Comparison of ENCODE assay signal across 8 mouse cellular contexts in the genomic region with DNA sequence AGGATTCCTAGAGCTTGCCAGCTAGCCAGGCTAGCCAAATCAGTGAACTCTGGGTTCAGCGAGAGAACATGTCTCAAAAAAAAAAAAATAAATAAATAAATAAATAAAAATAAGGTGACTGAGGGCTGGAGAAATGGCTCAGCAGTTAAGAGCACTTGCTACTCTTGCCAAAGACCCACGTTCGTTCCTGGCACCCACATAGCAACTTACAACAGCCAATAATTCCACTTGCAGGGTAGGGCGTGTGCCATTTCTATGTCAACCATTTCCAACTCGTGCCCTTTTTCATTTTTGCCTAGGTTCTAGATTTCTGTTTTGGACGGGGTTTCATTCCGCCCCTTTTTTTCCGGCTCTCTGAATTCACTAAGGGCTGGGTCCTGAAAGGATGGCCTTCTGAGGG. TPM values are rescaled to one million over a fixed set of nuclear protein-coding genes. Genes with fewer than 3 reads are reported as not detected.
DNase-seq lines count a peak whose midpoint lies in the region; ATAC-seq and TF ChIP-seq lines count a peak whose summit lies in the region.

No protein-coding gene starts in this region.

- no peaks in the 10 kb centered on the region for H3K36me3 ChIP-seq in lung, embryonic 16.5 days (ENCODE audit: control insufficient read depth, insufficient read depth, low read length)
- H3K36me3 ChIP-seq in embryonic facial prominence, embryonic 15.5 days = no peaks in the 10 kb centered on the region
- peaks cover 19% of the 10 kb centered on the region for H3K36me3 ChIP-seq in limb, embryonic 10.5 days
- no peaks in the 10 kb centered on the region for H3K36me3 ChIP-seq in small intestine, adult 2 months (ENCODE audit: control insufficient read depth, insufficient read depth, low read length)

- no peak for TF ChIP-seq CTCF in small intestine, adult 2 months (IDR thresholded peaks at IDR 0.05; ENCODE audit: extremely low read depth, insufficient read length, insufficient replicate concordance, low read depth, low read length)

- peak overlapping the region; percentile 59 for H3K9ac ChIP-seq in lung, embryonic 16.5 days (ENCODE audit: low read length)
- H3K9ac ChIP-seq in embryonic facial prominence, embryonic 15.5 days = peak overlapping the region; percentile 47

- no peak for TF ChIP-seq POLR2A in small intestine, adult 2 months (IDR thresholded peaks at IDR 0.05; ENCODE audit: low read depth, low read length)

- H3K27ac ChIP-seq in lung, embryonic 16.5 days (ENCODE audit: low read length) = no peak overlapping the region
- H3K27ac ChIP-seq in embryonic facial prominence, embryonic 15.5 days (replicated peaks) = no peak overlapping the region
- H3K27ac ChIP-seq in limb, embryonic 10.5 days = peak overlapping the region; percentile 77
- no peak overlapping the region for H3K27ac ChIP-seq in small intestine, adult 2 months (ENCODE audit: insufficient read depth, low read depth, low read length)

- no peaks in the 10 kb centered on the region for H3K27me3 ChIP-seq in lung, embryonic 16.5 days (ENCODE audit: control insufficient read depth, insufficient read depth, low read depth, low read length)
- no peaks in the 10 kb centered on the region for H3K27me3 ChIP-seq in embryonic facial prominence, embryonic 15.5 days
- H3K27me3 ChIP-seq in limb, embryonic 10.5 days (ENCODE audit: low read depth, poor library complexity, severe bottlenecking) = no peaks in the 10 kb centered on the region
- H3K27me3 ChIP-seq in small intestine, adult 2 months (ENCODE audit: control insufficient read depth, insufficient read depth, low read length) = no peaks in the 10 kb centered on the region

- WGBS in lung, embryonic 16.5 days = 31% methylated on average over 8 of the region's 8 CpGs
- 31% methylated on average over 8 of the region's 8 CpGs for WGBS in embryonic facial prominence, embryonic 15.5 days
- 46% methylated on average over 8 of the region's 8 CpGs for WGBS in limb, embryonic 10.5 days
- 19% methylated on average over 8 of the region's 8 CpGs for WGBS in small intestine, adult 2 months

- peaks cover 10% of the 10 kb centered on the region; the same call in 1 of the 2 replicates for H3K4me1 ChIP-seq in lung, embryonic 16.5 days (replicated peaks; ENCODE audit: control insufficient read depth, insufficient read depth, low read length)
- H3K4me1 ChIP-seq in embryonic facial prominence, embryonic 15.5 days = peaks cover 15% of the 10 kb centered on the region
- H3K4me1 ChIP-seq in limb, embryonic 10.5 days = peaks cover 28% of the 10 kb centered on the region
- peaks cover 2% of the 10 kb centered on the region; the same call in 1 of the 2 replicates for H3K4me1 ChIP-seq in small intestine, adult 2 months (ENCODE audit: control insufficient read depth, insufficient read depth, insufficient read length, low read length)

- H3K4me3 ChIP-seq in lung, embryonic 16.5 days (ENCODE audit: low read length) = peak overlapping the region; percentile 72
- peak overlapping the region; percentile 96 for H3K4me3 ChIP-seq in embryonic facial prominence, embryonic 15.5 days (replicated peaks)
- H3K4me3 ChIP-seq in limb, embryonic 10.5 days = peak overlapping the region; percentile 92
- H3K4me3 ChIP-seq in small intestine, adult 2 months (ENCODE audit: low read depth, low read length) = peak overlapping the region; percentile 73

- no peak for DNase-seq in lung, postnatal 10 days
- no peak for DNase-seq in limb, embryonic 10.5 days (ENCODE audit: low spot score)
- no peak for DNase-seq in left cerebral cortex, adult 8-10 months (ENCODE audit: low spot score in 2 of 2)
- no peak for DNase-seq in gastrocnemius, postnatal 25 days
- DNase-seq in embryo, embryonic 9.5 days (ENCODE audit: extremely low spot score) = no peak

- H3K4me2 ChIP-seq in lung, embryonic 16.5 days (ENCODE audit: low read depth, low read length) = peak overlapping the region; percentile 79
- H3K4me2 ChIP-seq in embryonic facial prominence, embryonic 15.5 days (replicated peaks) = peak overlapping the region; percentile 88

- H3K9me3 ChIP-seq in lung, embryonic 16.5 days (ENCODE audit: control insufficient read depth, low read length) = no peaks in the 10 kb centered on the region
- H3K9me3 ChIP-seq in embryonic facial prominence, embryonic 15.5 days (replicated peaks) = no peaks in the 10 kb centered on the region
- no peaks in the 10 kb centered on the region for H3K9me3 ChIP-seq in limb, embryonic 10.5 days (replicated peaks)

- ATAC-seq in lung, embryonic 16.5 days (ENCODE audit: low read depth) = no peak
- no peak for ATAC-seq in embryonic facial prominence, embryonic 15.5 days (ENCODE audit: insufficient number of reproducible peaks, low FRiP score, low TSS enrichment, low read depth)

RNA-seq across cellular contexts. Expression of gene 1700030J22Rik, which starts 0.7 kb away (rescaled TPM):
- polyA plus RNA-seq in lung, embryonic 16.5 days (2015; fragmentation: Nextera tagmentation; extraction: Ambion mirVana) = 3.4 TPM in 2 replicates
- 3.4 and 4.1 TPM in 2 replicates for polyA plus RNA-seq in embryonic facial prominence, embryonic 15.5 days (2015; fragmentation: Nextera tagmentation; extraction: Ambion mirVana)
- polyA plus RNA-seq in limb, embryonic 10.5 days (2016; fragmentation: Nextera tagmentation; extraction: Ambion mirVana) = 1.5 and 2.3 TPM in 2 replicates
- 0.08 and 0.16 TPM in 2 replicates for polyA plus RNA-seq in small intestine, adult 2 months (2012; rRNA removed)
- 10 to 100 TPM; 10.7 to 11.9 (median 11.3) TPM for total RNA-seq in left cerebral cortex, adult 8-10 months (2022)
- total RNA-seq in gastrocnemius, postnatal 25 days (2021) = under 1 TPM; 0.15 to 0.29 TPM

RNA-seq across cellular contexts. Expression of gene Gcsh, which starts 15.3 kb away (rescaled TPM):
- polyA plus RNA-seq in lung, embryonic 16.5 days (2015; fragmentation: Nextera tagmentation; extraction: Ambion mirVana) = 92.2 and 95.9 TPM in 2 replicates
- 82.4 and 86.5 TPM in 2 replicates for polyA plus RNA-seq in embryonic facial prominence, embryonic 15.5 days (2015; fragmentation: Nextera tagmentation; extraction: Ambion mirVana)
- 175 and 200 TPM in 2 replicates for polyA plus RNA-seq in limb, embryonic 10.5 days (2016; fragmentation: Nextera tagmentation; extraction: Ambion mirVana)
- 11.2 and 14.6 TPM in 2 replicates for polyA plus RNA-seq in small intestine, adult 2 months (2012; rRNA removed)
- 10 to 100 TPM; 40.5 to 44.8 (median 42.6) TPM for total RNA-seq in left cerebral cortex, adult 8-10 months (2022)
- 10 to 100 TPM; 37.9 to 41.2 TPM for total RNA-seq in gastrocnemius, postnatal 25 days (2021)

RNA-seq across cellular contexts. Expression of gene Atmin, which starts 34.9 kb away (rescaled TPM):
- 13.4 and 14.4 TPM in 2 replicates for polyA plus RNA-seq in lung, embryonic 16.5 days (2015; fragmentation: Nextera tagmentation; extraction: Ambion mirVana)
- polyA plus RNA-seq in embryonic facial prominence, embryonic 15.5 days (2015; fragmentation: Nextera tagmentation; extraction: Ambion mirVana) = 10.9 and 12.5 TPM in 2 replicates
- 12.1 and 12.4 TPM in 2 replicates for polyA plus RNA-seq in limb, embryonic 10.5 days (2016; fragmentation: Nextera tagmentation; extraction: Ambion mirVana)
- polyA plus RNA-seq in small intestine, adult 2 months (2012; rRNA removed) = 6.7 and 10.4 TPM in 2 replicates
- total RNA-seq in left cerebral cortex, adult 8-10 months (2022) = 10 to 100 TPM; 66.7 to 75.1 (median 71.3) TPM
- 10 to 100 TPM; 14.3 to 15.4 TPM for total RNA-seq in gastrocnemius, postnatal 25 days (2021)

RNA-seq across cellular contexts. Expression of gene Cenpn, which starts 56.5 kb away (rescaled TPM):
- 44.7 and 44.8 TPM in 2 replicates for polyA plus RNA-seq in lung, embryonic 16.5 days (2015; fragmentation: Nextera tagmentation; extraction: Ambion mirVana)
- 27.7 and 27.9 TPM in 2 replicates for polyA plus RNA-seq in embryonic facial prominence, embryonic 15.5 days (2015; fragmentation: Nextera tagmentation; extraction: Ambion mirVana)
- 60.4 and 62.6 TPM in 2 replicates for polyA plus RNA-seq in limb, embryonic 10.5 days (2016; fragmentation: Nextera tagmentation; extraction: Ambion mirVana)
- 0.91 and 1.8 TPM in 2 replicates for polyA plus RNA-seq in small intestine, adult 2 months (2012; rRNA removed)
- total RNA-seq in left cerebral cortex, adult 8-10 months (2022) = 1 to 10 TPM; 1.7 to 3.6 (median 2.7) TPM
- under 1 TPM; 0.51 to 0.62 TPM for total RNA-seq in gastrocnemius, postnatal 25 days (2021)

RNA-seq across cellular contexts. Expression of gene Cmc2, which starts 56.8 kb away (rescaled TPM):
- 92.3 and 92.9 TPM in 2 replicates for polyA plus RNA-seq in lung, embryonic 16.5 days (2015; fragmentation: Nextera tagmentation; extraction: Ambion mirVana)
- polyA plus RNA-seq in embryonic facial prominence, embryonic 15.5 days (2015; fragmentation: Nextera tagmentation; extraction: Ambion mirVana) = 66.8 and 73.5 TPM in 2 replicates
- polyA plus RNA-seq in limb, embryonic 10.5 days (2016; fragmentation: Nextera tagmentation; extraction: Ambion mirVana) = 68.6 and 70.3 TPM in 2 replicates
- 1.5 and 2.6 TPM in 2 replicates for polyA plus RNA-seq in small intestine, adult 2 months (2012; rRNA removed)
- total RNA-seq in left cerebral cortex, adult 8-10 months (2022) = 10 to 100 TPM; 12.9 to 18.6 (median 16.0) TPM
- 10 to 100 TPM; 26.1 to 34.2 TPM for total RNA-seq in gastrocnemius, postnatal 25 days (2021)
